Mouse (Mus musculus): Measurements from ENCODE around the gene Ccnd2. TPM values are rescaled to one million over a fixed set of nuclear protein-coding genes. Genes with fewer than 3 reads are reported as not detected.

Gene Ccnd2
- polyA plus RNA-seq (2012; rRNA removed) = 8.1 and 16.0 TPM in 2 replicates

DNA sequence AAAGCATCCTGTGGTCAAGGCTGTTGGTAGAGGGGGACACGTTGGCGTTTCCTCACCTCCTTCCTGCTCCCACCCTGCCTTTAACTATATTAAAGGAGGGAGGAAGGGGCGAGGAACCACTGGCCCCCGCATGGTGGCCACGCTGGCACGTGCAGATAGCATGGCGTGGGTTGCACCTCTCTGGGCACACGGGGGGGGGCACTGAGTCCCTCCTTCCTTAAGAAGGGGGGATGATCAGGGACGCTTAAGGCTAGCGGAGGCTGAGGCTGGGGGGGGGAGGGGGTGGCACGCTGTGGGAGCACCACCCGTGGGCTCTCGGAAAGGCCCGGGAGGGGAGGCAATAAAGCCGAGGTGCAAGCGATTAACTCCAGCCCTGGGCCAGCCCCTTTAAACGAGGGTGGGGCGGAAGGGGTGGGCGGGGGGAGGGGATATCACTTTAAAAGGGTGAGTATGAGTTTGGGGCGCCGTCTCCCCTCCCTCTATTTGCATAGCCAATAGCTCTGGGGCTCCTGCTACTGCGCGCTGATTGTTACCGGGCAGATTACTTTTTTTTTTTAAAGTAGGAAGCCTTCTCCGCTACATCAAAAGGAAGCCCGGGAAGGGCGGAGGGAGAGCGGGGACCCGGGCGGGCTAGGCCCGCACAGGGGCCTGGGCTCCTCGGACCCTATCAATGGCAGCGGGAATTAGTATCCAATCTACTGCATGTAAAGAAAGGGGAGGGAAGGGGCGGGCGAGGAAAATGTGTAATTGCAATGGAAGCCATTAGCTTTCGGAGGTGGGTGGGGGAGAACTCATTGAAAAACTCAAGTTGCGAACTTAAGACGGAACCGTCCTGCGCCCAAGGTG lies at the start of gene Ccnd2:
TSS of gene Ccnd2 (minus strand) at position 88 of the 846 bp plus-strand sequence.

DNA sequence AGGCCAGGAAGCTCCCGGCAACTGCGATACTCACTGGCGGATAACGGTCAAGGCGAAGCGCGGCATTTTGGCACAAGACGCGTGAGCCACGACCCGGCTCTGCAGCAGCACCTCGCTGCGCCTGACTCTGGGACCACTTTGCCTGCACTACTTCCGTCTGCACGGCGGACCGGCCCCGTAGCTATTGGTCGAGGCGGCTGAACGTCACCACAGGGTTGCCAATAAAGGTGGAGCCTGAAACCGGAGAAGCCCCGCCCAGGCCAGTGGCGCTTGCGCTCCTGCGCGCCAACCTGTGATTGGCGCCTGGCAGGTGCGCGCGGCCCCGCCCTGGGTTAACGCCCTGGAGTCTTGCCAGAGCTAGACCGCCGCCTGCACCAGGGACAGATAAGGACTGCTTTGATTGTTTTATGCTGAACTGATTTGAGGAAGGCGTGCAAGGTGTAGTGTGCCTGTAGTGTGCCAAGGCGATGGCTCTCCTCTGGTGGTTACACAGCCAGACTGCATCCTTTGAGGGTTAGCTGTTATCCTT lies 42.5 kb downstream of the Ccnd2 start, which contains the start of gene Tigar:
TSS of gene Tigar (minus strand) at position 156 of the 529 bp plus-strand sequence.

Other genes with a start within 250 kb of the Ccnd2 start
- gene Dyrk4, start 230.4 kb downstream of the Ccnd2 start, polyA plus RNA-seq (2012; rRNA removed) = 0.12 TPM in 1 of 2 replicates, not detected in the other
- gene Rad51ap1, start 212.6 kb downstream of the Ccnd2 start, polyA plus RNA-seq (2012; rRNA removed) = 0.89 and 0.94 TPM in 2 replicates
- gene D6Wsu163e, start 212.2 kb downstream of the Ccnd2 start, polyA plus RNA-seq (2012; rRNA removed) = 0.53 and 1.1 TPM in 2 replicates
- 0.01 TPM in 1 of 2 replicates, not detected in the other for gene Fgf6, start 136.6 kb downstream of the Ccnd2 start, polyA plus RNA-seq (2012; rRNA removed)
- gene Fgf23, start 79.3 kb downstream of the Ccnd2 start, polyA plus RNA-seq (2012; rRNA removed) = not detected in 2 replicates
- gene Tigar, start 42.6 kb downstream of the Ccnd2 start, polyA plus RNA-seq (2012; rRNA removed) = 1.8 and 2.5 TPM in 2 replicates

Data from stomach, adult 2 months (tissue).